Mouse (Mus musculus): ENCODE data around the gene Cygb. TPM values are rescaled to one million over a fixed set of nuclear protein-coding genes. Genes with fewer than 3 reads are reported as not detected.

Gene Cygb
- 10 to 100 TPM; 40.8 to 44.7 TPM for total RNA-seq (2021)
- long read RNA-seq, experiment 1, transcript Cygb-201 (4 exons, 2,331 nt), result major isoform, 54 of 71 reads
- long read RNA-seq, experiment 1, partial matches to known transcripts, result 6 of 71 reads
- long read RNA-seq, experiment 1, other reads (novel, unspliced or antisense), result 11 of 71 reads
- long read RNA-seq, experiment 2, transcript Cygb-201 (4 exons, 2,331 nt), result major isoform, 39 of 47 reads
- long read RNA-seq, experiment 2, partial matches to known transcripts, result 0 of 47 reads
- long read RNA-seq, experiment 2, other reads (novel, unspliced or antisense), result 8 of 47 reads

DNA sequence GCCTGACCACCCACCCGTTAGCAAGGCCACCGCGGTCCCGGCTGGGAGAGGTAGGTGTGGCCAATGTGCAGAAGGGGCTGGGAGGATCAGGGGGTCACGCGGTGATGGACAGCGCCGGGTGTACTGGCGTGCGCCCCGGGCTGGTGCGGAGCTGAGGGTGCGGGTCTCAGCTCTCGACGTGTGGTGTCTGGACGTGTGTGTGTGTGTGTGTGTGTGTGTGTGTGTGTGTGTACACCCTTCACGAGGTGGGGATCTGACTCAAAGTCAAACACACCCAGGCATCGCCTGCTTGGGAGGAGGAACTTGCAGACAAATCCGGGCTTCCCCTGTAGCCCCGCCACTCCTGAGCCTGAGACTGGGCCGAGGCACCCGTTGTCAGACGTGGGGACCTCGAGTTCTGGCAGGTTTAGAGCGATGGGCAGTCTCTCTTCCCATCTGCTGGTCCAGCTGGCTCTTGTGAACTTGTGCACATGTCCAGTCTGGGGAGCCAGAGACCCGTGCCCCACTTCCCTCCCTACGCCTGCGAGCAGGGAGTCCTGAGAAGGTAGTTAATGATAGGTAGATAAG lies at the start of gene Cygb:
Gene Cygb, minus strand, starts transcription at position 59 of the 567 bp plus-strand sequence.
- DNase-seq, result peak; percentile 54

DNA sequence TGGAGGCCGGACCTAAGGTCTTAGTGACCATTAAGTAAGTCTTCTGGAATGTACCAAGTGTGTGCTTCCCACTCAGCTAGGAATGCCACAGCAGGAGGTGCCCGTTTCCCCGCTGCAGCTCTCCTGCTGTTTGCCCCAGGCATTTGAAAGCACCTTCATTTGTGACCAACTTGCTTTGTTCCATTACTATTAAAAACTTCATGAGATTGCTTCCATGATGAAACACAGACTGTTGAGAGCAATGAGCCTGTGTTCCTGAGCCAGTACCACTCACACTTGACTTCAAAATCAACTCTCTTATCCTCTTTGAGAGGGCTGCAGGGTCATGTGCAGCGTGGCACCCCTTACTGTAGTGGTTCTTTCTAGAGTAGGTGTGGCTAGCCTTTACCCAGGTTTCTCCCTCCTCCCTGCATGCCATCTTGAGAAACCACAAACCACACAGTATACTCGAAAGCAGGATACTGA lies 47.3 kb upstream of the Cygb start:
- no peak for DNase-seq

DNA sequence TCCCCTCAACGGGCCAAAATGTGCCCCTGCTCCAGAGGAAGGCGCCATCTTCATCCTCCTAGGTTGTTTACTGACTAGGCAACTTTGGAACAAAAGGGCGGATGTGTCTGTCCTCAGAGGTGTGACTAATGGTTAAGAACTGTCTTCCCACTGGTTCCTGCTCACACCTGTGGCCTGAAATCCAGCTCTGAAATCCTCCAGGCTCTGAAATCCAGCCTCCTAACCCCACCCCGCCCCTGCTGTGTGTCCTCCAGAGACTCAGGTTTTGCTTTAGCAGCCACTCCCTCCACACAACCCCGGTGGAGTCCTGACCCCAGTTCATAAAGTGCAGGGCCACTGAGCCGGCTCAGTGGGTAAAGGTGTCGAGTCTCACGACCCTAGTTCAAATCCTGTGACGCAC lies 43.4 kb upstream of the Cygb start:
- DNase-seq, result no peak

DNA sequence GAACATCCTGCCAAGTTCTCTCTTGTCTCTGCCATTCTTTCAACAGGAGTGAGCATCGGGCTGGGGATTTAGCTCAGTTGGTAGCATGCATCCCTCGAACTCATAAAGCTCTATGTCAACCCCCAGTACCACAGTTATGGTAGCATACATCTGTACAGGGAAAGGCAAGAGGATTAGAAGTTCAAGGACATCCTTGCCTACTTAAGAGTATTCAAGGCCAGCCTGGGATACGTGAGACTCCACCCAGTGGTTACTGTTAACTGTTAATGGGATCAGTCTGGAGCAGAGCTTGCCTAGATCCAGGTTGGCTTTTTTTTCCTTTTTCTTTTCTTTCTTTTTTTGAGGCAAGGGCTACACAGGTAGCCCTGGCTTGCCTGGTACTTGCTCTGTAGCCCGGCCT lies 42.3 kb upstream of the Cygb start:
- DNase-seq, result no peak

DNA sequence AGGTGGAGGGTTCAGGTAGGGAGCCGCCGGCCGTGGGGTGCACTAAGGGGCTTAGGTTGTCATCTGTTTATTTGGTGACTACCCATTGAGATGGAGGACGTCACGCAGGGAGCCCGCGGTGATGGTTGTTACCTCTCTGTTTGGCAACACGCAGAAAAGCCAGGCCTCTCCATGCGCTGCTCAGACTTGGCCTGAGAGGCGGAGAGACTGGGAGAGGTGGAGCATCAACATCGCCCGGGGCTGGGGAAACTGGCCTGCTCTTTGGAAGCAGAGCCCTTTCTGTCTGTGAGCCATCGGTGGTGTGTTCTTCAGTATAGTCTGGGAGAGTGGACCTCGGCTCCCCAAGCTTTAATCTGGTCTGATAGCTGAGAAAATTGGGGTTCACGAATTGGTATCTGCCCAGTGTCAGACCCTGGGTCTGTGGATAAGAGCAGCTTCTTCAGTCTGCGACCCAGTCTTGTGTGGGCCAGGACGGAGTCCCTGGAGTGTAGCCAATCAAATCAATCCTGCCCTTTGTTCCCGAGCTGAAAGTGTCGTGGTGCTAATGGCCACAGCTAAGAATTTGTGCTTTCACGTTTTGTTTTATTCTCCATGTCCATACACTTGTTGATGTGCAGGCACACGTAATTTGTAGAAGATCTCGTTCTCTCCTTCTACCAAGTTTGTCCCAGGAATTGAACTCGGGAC lies 41.2 kb upstream of the Cygb start:
- DNase-seq, result no peak

DNA sequence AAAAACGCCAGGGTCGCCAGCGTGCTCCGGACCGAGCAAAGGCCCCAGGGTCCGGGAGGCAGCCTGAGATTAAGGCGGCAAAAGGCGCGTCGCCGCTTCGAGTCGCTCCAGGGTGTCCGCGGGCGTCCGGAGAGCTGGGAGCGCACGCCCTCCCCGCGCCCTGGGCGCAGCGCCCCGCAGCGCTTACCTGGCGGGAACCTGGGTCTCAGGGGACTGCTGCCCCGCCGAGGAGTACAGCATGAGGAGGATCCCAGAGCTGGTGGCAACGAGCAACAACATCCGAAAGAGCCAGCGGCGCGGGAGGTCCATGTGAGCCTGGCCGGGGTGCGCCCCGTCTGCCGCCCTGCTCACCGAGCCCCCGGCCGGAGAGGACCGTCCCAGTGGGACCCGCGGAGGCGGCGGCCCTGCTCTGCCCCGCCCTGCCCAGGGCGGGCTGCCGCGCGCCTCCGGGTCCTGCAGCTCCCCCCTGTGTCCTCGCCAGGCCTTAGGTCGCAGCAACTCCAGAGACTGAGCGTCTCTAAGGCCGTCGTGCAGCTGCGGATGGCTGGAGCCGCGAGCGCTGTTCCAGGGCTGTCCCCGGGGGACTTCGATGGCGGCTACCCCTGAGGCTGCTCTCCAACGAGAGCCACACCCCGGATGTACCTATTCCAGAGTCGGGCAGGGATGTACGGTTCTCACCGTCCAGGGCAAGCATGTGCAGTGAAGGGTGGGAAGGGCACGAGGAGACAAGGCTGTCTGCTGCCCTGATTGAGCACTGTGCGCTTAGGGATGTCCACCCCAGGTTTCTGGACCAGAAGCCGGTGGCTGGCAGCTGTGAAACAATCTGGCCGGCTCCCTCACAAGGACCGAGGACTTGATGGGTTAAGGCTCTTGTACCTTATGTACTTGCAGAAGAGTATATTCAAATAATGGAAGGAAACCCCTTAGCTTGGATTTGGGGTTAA lies 40.4 kb upstream of the Cygb start:
- DNase-seq, result peak; percentile 69

DNA sequence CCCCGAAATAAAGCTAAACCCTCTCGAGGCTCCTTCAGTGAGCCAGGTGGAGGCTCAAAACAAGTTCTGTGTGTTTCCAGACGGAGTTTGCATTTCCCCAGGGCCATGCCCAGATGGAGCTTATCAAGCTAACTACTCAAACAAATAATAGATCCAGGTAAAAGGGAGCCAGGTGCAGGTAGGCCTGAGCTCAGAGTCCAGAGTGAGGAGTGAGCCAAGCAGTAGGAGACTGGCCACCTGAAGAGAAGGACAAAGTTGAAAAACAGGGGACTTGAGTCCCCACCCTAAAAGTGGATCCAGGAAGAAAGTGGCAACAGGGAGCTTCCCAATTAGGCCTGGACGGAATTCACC lies 39.8 kb upstream of the Cygb start:
- no peak for DNase-seq

DNA sequence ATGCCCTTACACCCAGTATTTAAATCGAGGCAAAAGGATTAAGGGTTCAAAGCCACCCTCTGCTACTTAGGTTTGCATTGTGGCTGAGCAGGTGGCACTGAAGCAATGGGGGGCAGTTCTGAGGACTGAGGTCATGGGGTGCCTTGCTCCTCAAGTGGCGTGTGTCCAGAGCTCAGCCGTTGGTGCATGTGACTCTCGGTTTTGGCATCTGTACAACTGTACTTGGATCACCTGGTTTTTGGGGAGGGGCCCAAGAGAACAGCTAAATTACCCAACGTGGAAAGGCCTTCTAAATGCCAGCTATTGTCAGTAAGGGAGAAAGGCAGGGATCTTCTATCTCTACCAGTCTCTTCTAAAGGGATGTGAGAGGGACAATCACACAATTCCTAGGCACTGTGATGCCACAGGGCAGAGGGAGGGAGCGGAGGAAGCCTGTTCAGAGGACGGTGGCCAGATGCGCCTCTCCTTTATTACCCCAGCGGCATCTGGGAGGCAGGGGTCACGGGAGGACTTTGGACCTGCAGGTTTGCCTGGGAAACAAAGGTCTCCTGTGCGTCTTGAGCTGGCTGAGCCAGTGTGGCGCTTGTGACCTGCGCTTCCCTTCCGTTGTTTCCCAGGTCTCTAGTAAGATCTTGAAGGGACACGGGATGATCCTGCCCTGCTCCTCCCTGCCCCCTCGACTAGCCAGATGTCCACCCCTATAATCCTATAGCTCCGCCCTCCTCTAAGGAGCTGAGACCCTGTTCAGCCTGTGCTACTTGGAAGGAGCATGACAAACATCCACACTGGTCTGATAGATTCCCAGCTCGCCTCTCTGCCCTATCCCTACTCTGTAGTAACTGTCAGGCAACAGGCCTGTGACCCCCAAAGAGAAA lies 36.8 kb upstream of the Cygb start:
- no peak for DNase-seq

DNA sequence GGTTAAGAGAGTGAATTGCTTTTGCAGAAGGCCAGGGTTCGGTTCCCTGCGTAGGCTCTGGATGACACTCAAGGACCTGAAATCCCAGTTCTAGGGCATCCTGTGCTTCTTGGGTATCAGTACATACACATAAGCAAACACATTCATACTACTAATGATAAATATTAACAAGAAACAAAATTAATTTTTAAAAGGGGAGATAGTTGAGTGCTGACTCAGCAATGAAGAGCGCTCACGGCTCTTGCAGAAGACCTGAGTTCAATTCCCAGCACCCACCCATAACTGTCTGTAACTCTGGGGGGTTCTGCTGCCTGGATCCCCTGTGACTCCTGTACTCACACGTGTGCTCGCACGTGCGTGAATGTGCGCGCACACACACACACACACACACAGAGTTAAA lies 35.5 kb upstream of the Cygb start:
- DNase-seq, result no peak

DNA sequence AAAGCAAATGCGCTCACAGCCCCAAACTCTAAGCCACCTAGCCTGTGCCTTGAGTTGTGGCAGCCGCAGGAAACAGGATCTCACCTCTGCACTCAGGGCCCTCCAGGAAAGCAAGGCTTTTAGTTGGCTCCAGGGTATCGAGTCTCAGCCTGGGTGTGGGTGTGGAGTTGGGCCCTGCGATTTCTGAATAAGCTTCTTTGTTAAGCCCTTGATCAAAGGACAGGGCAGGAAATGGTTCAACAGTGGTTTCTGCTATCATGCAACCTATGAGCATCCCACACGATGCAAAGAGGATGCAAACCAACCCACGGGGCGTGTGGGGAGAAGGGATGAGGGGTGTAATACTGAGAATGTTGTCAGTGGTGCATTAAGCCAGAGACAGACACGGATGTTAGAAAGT lies 33.8 kb upstream of the Cygb start:
- no peak for DNase-seq

DNA sequence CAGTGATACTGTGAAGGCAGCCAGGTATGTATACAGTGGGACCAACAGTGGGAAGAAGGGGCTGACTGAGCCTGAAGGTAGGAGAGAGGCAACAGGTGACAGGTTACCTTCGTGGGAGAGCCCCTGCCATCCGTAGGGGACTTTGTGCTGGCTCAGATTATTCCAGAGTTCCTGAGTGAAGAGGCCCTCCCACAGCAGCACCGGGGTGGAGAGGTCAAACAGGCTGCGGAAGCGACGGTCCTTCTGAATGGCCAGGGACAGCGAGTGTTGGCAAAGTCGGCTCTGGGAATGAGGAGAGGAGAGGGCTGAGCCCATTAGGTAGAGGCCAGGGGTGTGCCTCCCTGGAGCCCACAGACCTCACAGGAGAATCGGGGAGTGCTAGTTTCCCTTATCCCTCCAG lies 31.6 kb upstream of the Cygb start:
- no peak for DNase-seq

DNA sequence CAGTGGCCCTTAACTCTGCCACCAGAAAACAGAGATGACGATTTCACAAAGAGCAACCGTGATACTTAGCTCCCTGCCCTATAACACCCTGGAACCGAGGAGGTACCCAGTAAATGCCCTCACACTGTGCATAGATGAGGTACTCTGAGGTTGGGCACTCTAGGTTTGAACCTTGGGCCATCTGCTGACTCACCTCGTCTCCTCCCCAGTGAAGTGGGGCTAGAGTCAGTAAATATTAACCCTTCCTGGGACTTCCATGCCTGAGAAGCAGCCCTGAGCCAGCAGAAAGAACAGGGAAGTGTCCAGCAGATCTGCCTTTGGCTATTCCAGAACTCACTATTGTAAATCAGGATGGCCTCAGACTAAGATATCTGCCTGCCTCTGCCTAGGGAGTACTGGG lies 29.7 kb upstream of the Cygb start:
- DNase-seq, result no peak

DNA sequence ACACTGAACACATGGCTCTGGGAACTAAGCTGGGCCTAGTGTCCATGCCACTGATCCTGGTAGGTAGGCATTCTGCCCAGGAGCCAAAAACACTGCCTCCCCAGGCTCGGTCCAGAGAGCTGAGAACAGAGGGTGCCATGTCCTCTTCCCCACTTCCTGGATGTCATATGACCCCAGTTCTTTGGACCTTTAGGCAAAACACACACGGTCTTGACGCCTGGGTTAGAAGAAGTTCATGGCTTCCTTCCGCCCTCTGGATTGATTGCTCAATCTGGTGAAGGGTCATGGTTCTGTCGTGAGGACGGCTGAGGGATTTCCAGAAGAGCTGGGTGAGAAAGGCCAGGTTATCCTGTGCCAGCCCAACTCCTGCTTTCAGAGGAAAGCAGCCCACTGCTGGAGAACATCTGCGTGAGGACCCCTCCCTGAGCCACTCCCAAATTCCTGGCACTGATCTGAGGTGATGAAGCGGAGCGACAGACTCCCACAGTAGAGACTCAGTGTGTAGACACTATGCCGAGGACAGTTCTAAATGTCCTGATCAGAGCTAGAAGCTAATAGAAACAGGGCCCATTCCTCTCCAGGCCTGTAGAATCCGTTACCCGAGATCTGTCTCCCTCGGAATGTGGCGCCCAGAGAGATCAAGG lies 28.5 kb upstream of the Cygb start:
- peak; percentile 57 for DNase-seq

DNA sequence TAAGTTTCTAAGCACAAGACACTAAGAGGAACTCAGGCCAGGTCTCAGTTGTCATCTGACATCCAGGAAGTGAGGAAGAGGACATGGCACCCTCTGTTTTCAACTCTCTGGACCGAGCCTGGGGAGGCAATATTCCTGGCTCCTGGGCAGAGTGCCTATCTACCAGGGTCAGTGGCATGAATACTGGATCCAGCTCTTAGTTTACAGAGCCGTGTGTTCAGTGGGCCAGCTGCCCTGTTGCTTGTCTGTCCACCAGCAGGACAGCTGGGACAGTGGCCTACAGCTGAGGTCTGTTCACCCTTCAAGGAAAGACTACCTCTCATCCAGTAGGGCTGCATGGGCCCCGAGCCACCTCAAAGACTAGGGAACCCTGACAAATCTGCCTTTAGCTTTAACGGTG lies 27.0 kb upstream of the Cygb start:
- DNase-seq, result no peak

DNA sequence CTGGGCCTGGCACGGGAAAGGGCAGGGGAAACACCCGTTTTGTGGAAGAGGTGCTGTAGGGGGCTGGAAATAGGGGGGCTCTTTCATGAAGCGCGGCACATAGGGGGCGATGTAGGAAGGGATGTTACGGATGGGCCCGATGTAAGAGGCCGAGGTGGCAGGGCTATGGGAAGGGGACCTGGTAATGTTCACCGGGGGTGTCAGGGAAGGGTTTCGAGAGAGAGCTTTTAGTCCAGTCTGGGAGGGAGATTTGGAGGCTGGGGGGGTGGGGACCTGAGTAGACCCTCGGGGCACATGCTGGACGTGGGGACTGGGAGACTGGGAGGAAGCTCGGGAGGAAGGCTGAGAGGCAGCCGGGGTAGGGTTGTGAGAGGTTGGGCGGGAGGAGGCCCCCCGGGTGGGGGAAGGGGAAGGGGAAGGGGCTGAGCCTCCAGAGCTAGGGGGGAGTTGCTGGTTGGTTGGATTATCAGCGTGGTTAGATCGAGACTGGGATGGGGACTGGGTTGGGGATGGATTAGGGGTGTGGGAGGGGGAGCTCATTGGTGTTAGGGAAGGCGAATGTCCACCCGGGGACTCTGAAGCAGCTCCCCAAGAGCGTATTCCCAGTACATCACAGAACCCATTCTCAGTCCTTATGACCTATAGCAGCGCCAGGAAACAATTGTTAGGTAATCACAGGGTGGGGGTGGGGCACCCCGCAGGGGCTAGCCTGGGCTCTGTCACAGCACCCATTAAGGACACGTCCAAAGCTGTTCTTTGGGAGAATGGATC lies 26.4 kb upstream of the Cygb start:
- peak; percentile 8 for DNase-seq

DNA sequence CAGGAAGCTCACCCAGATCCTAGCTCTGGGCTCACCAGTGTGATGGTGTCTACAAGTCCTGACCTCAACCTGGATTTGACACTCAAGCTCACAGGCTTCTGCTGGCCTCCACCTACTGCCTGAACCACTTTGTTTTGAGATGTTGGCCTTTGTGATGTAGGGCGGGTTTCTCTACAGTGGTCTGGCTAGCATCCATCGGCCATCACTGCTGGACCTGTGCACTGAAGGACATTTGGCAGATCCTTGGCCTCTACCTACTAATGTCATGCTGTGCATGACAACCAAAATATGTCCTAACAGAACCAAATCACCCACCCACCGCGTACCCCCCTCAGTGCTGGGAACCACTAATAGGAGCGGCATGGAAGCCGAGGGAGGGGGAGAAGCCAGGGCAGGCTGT lies 25.0 kb upstream of the Cygb start:
- DNase-seq, result no peak

DNA sequence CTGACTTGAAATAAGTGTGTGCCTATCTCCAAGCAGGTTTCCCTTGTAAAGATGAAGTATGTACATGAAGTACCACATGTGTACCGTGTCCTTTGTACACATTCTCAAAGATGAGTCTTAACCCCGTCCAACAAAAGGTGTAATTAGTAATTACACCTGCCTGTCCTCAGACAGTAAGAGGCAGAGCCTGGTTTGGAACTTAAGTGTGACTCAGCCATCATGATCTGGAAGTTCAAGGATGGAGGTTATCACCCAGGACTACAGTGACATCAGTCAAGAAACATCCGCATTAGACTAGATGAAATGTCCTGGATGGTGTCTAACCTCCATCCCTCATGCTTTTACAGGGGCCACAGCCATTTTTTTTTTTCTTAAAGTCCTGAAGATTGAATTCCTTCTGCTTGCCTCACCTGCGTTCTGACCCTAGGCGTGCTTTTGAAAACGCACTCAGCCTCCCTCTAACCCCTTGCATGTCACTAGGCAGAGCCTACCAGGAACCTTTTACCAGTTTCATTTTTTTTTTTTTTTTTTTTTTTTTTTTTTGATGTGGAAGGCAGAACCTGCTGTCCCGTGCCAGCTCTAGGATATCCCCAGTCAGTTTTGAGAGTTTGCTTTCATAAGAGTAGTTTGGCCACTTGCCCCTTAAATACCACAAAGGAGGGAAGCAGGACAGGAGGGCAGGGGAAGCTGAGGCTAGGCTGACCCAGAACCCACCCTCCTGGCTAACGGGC lies 23.8 kb upstream of the Cygb start:
- DNase-seq, result peak; percentile 20

DNA sequence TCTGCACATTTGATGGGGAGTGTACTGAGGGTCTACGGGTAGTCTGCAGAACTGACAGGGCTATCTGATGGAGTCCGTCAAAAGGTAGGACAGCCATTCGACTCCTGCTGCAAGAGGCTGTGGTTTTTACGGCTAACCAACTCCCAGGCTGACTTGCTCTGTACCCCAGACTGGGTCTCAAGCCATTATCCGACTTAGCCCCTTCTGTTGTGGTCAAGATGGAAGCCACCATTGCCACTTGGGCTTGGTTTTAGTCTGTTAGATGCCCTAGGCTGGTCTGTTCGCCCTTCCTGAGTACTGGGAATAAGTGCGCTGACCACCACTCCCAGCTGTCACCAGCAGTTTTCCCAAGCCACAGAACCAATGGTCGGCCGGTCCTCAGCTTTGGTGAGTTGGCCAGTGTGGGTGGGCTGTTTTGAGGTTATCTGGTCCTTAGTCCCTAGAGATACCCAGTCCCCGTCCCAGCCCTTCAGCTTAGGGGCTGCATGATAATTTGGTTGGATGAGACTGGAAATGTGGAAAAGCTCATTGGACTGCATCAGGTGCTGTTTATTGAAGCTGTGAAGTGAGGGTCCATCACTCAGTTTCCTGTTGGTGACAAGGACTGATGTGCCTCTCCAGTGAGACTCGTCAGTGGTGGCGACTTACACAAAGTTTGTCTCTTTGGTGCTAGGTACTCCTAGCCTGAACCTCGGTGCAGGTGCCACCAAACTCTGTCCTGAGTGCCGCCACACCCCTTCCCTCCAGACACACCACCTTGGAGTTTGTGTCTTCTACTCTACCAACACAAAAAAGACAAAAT lies 22.3 kb upstream of the Cygb start:
- DNase-seq, result no peak

DNA sequence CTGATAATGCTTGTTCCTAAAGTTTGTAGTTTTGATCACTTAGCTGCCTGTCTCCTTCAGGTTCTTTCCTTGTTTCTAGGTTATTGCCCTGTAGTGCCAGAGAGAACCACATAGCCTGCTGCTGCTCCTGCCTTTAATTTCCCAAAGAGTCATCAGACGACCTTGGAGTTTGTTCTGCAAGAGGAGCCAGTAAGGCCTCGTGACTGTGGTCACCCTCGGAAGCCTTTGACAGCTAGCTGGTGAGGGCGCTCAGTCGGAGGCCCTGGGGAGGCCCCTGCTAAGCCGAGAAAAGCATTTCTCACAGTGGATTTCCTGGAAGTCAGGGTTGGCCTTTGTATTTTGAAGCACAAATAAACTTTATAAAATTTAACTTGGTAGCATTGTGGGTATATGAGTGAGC lies 21.3 kb upstream of the Cygb start:
- DNase-seq, result peak; percentile 63
